Mouse (Mus musculus): ENCODE data around the gene Armc7.

DNA sequence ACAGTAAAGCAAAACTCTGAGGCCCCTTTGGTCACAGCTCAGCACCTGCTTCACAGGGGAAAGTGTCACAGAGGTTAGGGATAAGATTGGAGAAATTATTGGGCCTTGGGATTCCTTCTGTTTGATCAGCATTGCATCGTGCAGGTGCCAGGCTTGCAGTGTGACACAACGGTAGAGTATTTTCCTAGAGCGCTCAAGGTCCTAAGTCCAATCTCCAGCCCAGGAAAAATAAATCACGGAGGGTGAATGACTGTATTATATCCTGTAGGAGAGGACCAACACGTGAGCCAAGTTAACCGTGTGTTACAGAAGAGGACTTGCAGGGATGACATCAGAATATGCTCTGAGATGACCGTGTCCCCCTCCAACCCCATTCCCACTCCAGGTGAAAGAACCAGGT, 25.3 kb upstream of the Armc7 start:
- no peak for TF ChIP-seq CTCF (IDR thresholded peaks at IDR 0.05; ENCODE audit: extremely low read depth, insufficient read depth, insufficient read length, insufficient replicate concordance)
- no peak for TF ChIP-seq POLR2A (IDR thresholded peaks at IDR 0.05; ENCODE audit: low read depth, low read length)

All from spleen, adult 2 months (tissue).